Mouse (Mus musculus) layer of hippocampus, adult 9-11 months (tissue): ENCODE measurements around the gene Ppt2.

ENCODE experiments used
- DNase-seq: peaks from one replicate; pipeline ENCODE4 v3.0.0; 2022

The Ppt2 gene

GRCm38 (mm10) chr17:34637459-34637858 lies 9.1 kb upstream of the Ppt2 start:
- no peak for DNase-seq

- DNase-seq = no peak
Measured at GRCm38 (mm10) chr17:34635671-34636070, 7.4 kb upstream of the Ppt2 start.

GRCm38 (mm10) chr17:34632261-34632691 lies 4.0 kb upstream of the Ppt2 start:
- DNase-seq = peak; percentile 94

- no peak for DNase-seq
Measured at GRCm38 (mm10) chr17:34631647-34632046, 3.3 kb upstream of the Ppt2 start.

- DNase-seq = no peak
Measured at GRCm38 (mm10) chr17:34630761-34631301, 2.5 kb upstream of the Ppt2 start.

GRCm38 (mm10) chr17:34629796-34630603 lies 1.7 kb upstream of the Ppt2 start:
- DNase-seq = no peak

- DNase-seq = peak; percentile 87
Measured at GRCm38 (mm10) chr17:34629221-34629751, 976 bp upstream of the Ppt2 start, which contains the start of gene Prrt1. TSS of gene Prrt1 (plus strand) at chr17:34629533.

- no peak for DNase-seq
Measured at GRCm38 (mm10) chr17:34628644-34628967, 296 bp upstream of the Ppt2 start.

- DNase-seq = peak; percentile 92
Measured at GRCm38 (mm10) chr17:34627093-34627942, 992 bp downstream of the Ppt2 start.

GRCm38 (mm10) chr17:34626773-34627092 lies 1.6 kb downstream of the Ppt2 start:
- peak; percentile 56 for DNase-seq

GRCm38 (mm10) chr17:34626062-34626772 lies 2.1 kb downstream of the Ppt2 start:
- DNase-seq = no peak

GRCm38 (mm10) chr17:34624981-34625380 lies 3.3 kb downstream of the Ppt2 start:
- DNase-seq = no peak

- no peak for DNase-seq
Measured at GRCm38 (mm10) chr17:34623161-34623560, 5.1 kb downstream of the Ppt2 start.

- DNase-seq = no peak
Measured at GRCm38 (mm10) chr17:34621006-34621405, 7.3 kb downstream of the Ppt2 start.

GRCm38 (mm10) chr17:34618999-34619398 lies 9.3 kb downstream of the Ppt2 start:
- no peak for DNase-seq

GRCm38 (mm10) chr17:34615871-34616270 lies 12.4 kb downstream of the Ppt2 start, which contains the start of gene Egfl8:
TSS of gene Egfl8 (minus strand) at chr17:34615971.
- no peak for DNase-seq

GRCm38 (mm10) chr17:34613830-34614229 lies 14.5 kb downstream of the Ppt2 start:
- DNase-seq = no peak

- no peak for DNase-seq
Measured at GRCm38 (mm10) chr17:34613054-34613645, 15.2 kb downstream of the Ppt2 start.

GRCm38 (mm10) chr17:34611050-34611449 lies 17.3 kb downstream of the Ppt2 start:
- DNase-seq = no peak

- DNase-seq = no peak
Measured at GRCm38 (mm10) chr17:34607997-34608396, 20.3 kb downstream of the Ppt2 start.

- no peak for DNase-seq
Measured at GRCm38 (mm10) chr17:34606186-34607039, 21.9 kb downstream of the Ppt2 start.
